Mouse (Mus musculus) midbrain, embryonic 12.5 days (tissue): ENCODE measurements around the gene Gm8126. TPM values are rescaled to one million over a fixed set of nuclear protein-coding genes. Genes with fewer than 3 reads are reported as not detected.
"Not testable (repeated sequence)": the region's sequence is repeated elsewhere in the genome, so short reads cannot be mapped to it uniquely, and the experiment has no call there.

Experiments
- ATAC-seq: fragments of 200-750 bp; cut with Nextera tagmentation; 2 replicates; pipeline ENCODE4 v1.8.0; 2017; ENCODE audit warnings: low read depth, moderate TSS enrichment, moderate library complexity; ENCODE audit not compliant: low FRiP score
- H3K27ac ChIP-seq: fragments of 300-500 bp; sonication (generic); replicated peaks from 2 replicates; pipeline ENCODE4 v1.5.1; 2016; ENCODE audit warnings: mild to moderate bottlenecking
- H3K27me3 ChIP-seq: fragments of 300-500 bp; sonication (generic); 2 replicates; pipeline ENCODE4 v1.6.1; 2016; ENCODE audit warnings: mild to moderate bottlenecking
- H3K36me3 ChIP-seq: fragments of 300-500 bp; sonication (generic); 2 replicates; pipeline ENCODE4 v1.6.1; 2016
- H3K4me1 ChIP-seq: fragments of 300-500 bp; sonication (generic); 2 replicates; pipeline ENCODE4 v1.6.1; 2016
- H3K4me2 ChIP-seq: fragments of 300-500 bp; sonication (generic); replicated peaks from 2 replicates; pipeline ENCODE4 v1.6.1; 2016; ENCODE audit warnings: mild to moderate bottlenecking, moderate library complexity
- H3K4me3 ChIP-seq: fragments of 300-500 bp; sonication (generic); 2 replicates; pipeline ENCODE4 v1.5.1; 2016; ENCODE audit warnings: mild to moderate bottlenecking
- H3K9ac ChIP-seq: fragments of 300-500 bp; sonication (generic); replicated peaks from 2 replicates; pipeline ENCODE4 v1.6.1; 2016; ENCODE audit warnings: mild to moderate bottlenecking, moderate library complexity
- H3K9me3 ChIP-seq: fragments of 300-500 bp; sonication (generic); 2 replicates; pipeline ENCODE4 v1.6.1; 2016; ENCODE audit warnings: mild to moderate bottlenecking
- WGBS: fragments of 180-500 bp; shearing (Covaris S2); methylation state at CpG from one replicate; pipeline ENCODE4 v1.1.7; 2016; 5-methylcytosine and 5-hydroxymethylcytosine counted together
- polyA plus RNA-seq: library from polyadenylated mRNA; unstranded; fragments of >200 nt; fragmentation: Nextera tagmentation; extraction: Ambion mirVana; gene quantifications from 2 replicates; pipeline ENCODE4 v1.2.1, GENCODE M21; 2016

Gene Gm8126
- not detected in 2 replicates for polyA plus RNA-seq

- H3K9ac ChIP-seq, H3K27me3 ChIP-seq, H3K4me2 ChIP-seq, H3K4me3 ChIP-seq, H3K4me1 ChIP-seq, H3K9me3 ChIP-seq, H3K36me3 ChIP-seq, ATAC-seq, H3K27ac ChIP-seq: not testable (repeated sequence)
- WGBS, result 98% methylated on average over 3 of the region's 4 CpGs
Observed at GRCm38 (mm10) chr14:43258349-43258748, at the start of gene Gm8126. Gm8126 (plus strand) TSS chr14:43258649.

DNA sequence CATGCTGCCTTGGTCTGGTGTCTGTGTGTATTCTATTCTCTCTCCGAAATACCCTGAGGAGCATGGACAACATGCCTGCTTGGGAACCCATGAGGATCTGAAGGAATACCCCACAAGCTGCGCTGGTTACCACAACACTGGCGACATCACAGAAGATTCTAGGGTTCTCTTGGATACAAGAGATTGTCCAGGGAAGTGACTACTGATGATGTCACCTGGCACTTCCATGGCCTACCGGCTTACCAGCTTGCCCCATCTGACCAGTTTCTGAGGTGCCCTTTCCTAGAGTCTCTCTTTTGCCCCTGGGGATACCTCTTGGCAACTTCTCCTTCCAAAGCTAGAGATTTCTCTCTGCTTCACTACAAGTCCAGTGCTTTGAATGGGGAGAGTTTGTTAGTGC, 23.2 kb upstream of the Gm8126 start, which contains the start of gene Gm8122:
TSS of gene Gm8122 (minus strand) at position 101 of the 400 bp plus-strand sequence.
- H3K27ac ChIP-seq, H3K4me3 ChIP-seq, H3K4me2 ChIP-seq, H3K27me3 ChIP-seq, H3K9ac ChIP-seq, H3K36me3 ChIP-seq, ATAC-seq, H3K4me1 ChIP-seq, H3K9me3 ChIP-seq: not testable (repeated sequence)
- 91% methylated on average over 4 of the region's 4 CpGs for WGBS

DNA sequence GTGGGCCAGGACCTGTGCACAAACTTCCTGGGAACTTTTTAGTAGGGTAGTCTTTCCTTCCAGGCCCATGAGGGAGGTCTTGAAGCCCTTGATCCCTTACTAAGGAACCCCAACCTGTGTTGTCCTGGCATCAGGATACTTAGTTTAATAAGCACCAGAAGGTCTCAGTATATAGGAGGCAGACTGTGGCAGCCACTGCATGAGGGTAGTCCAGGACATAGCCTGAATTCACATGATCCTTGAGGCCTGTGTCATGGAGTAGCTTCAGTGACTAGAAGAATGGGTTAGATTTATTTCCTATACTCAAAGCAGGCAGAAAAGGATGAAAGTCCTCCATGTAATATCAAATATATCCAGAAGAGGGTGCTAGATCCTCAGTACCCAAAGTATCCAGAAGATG, 20.7 kb upstream of the Gm8126 start:
- ATAC-seq, H3K4me2 ChIP-seq: not testable (repeated sequence)

DNA sequence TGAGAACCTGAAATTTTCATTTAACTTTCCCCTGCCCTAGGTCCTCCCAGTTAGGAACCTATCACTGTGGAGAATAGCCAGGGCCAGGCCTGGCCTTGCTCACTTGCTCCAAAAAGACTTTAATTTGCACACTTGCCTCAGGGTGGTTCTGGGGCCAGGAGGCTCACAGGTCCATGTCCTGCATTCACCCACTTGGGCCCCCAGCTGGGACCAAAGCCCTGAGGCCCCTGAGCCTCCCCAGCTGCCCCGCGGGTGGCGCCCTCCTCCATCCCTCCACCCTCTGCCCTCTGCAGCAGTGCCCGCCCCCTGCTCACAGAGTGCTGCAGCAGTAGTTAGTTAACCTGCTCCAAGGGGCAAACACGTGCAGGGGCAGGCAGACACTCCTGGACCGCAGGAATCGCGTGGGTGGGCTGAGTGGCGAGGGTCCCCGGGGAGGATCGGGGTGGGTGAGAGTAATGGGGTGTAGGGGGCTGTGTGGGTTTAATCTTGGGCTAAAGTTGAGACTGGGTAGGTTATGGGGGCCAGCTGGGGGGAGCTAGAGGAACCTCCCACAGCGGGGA, 8.8 kb upstream of the Gm8126 start:
- H3K9me3 ChIP-seq, ATAC-seq, H3K4me2 ChIP-seq, H3K27ac ChIP-seq, H3K27me3 ChIP-seq, H3K4me3 ChIP-seq, H3K4me1 ChIP-seq, H3K9ac ChIP-seq, H3K36me3 ChIP-seq: not testable (repeated sequence)
- 23% methylated on average over 10 of the region's 12 CpGs for WGBS

More for the DNA sequence above, 20.7 kb upstream of the Gm8126 start:
- H3K9ac ChIP-seq, H3K27me3 ChIP-seq, H3K36me3 ChIP-seq, H3K4me1 ChIP-seq, H3K27ac ChIP-seq, H3K4me3 ChIP-seq, H3K9me3 ChIP-seq: not testable (repeated sequence)

GRCm38 (mm10) chr14:43250549-43251253, 7.7 kb upstream of the Gm8126 start:
- not testable (repeated sequence) for H3K4me1 ChIP-seq, H3K4me3 ChIP-seq, H3K27me3 ChIP-seq, H3K9ac ChIP-seq, H3K4me2 ChIP-seq, H3K36me3 ChIP-seq, H3K9me3 ChIP-seq, ATAC-seq, H3K27ac ChIP-seq
- 38% methylated on average over 5 of the region's 6 CpGs for WGBS

- H3K27me3 ChIP-seq, H3K27ac ChIP-seq, H3K4me3 ChIP-seq, H3K4me2 ChIP-seq, H3K9ac ChIP-seq, ATAC-seq, H3K4me1 ChIP-seq, H3K36me3 ChIP-seq, H3K9me3 ChIP-seq: not testable (repeated sequence)
- 81% methylated on average over 1 of the region's 1 CpGs for WGBS
Observed at GRCm38 (mm10) chr14:43256511-43256910, 1.9 kb upstream of the Gm8126 start.

DNA sequence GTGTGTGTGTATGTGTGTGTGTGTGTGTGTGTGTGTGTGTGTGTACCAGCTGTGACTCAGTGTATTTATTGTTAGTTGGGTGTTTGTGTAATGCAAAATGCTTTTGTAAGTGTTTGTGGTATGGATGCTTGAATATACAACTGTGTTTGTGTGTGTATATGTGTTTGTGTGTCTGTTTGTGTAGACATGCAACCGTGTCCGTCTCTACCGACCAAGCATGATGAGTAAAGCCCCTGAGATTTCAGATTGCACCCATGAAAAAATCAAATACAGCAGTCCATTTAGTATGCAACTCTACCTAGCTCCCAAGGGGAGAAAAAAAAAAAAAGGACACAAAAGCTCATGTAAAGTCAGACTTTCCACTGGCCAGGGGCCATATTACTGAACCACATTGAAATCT, 5.0 kb downstream of the Gm8126 start:
- WGBS, result 88% methylated on average over 3 of the region's 3 CpGs
- H3K9ac ChIP-seq, H3K4me1 ChIP-seq, H3K27me3 ChIP-seq, ATAC-seq, H3K9me3 ChIP-seq, H3K36me3 ChIP-seq, H3K27ac ChIP-seq, H3K4me3 ChIP-seq, H3K4me2 ChIP-seq: not testable (repeated sequence)

DNA sequence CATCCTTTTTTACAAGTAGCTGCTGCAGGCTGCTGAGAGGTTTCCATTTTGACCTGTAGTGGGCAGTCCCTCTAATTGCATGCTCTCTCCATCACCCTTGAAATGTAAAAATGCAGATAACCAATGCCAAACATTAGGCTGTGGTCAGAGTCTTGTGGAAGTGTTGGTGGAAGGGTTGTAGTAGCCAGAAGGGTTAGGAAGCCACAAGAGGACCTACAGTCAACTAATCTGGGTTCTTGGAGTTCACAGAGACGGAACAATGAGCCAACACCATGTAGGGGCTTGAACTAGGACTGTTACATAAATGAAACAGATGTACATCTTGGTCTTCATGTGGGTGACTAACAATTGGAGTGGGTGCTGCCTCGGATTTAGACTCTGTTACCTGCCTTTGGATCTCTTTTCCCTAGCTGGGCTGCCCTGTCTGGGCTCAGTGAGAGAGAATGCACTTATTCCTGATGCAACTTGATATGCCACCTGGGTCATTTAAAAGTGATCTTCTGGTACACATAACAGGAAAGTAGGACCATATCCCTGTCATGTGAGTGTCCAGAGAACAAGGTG, 10.2 kb downstream of the Gm8126 start:
- H3K4me2 ChIP-seq, H3K4me1 ChIP-seq, H3K4me3 ChIP-seq, H3K27me3 ChIP-seq, ATAC-seq, H3K9ac ChIP-seq, H3K9me3 ChIP-seq, H3K27ac ChIP-seq, H3K36me3 ChIP-seq: not testable (repeated sequence)
- WGBS, result 49% methylated on average over 2 of the region's 2 CpGs

DNA sequence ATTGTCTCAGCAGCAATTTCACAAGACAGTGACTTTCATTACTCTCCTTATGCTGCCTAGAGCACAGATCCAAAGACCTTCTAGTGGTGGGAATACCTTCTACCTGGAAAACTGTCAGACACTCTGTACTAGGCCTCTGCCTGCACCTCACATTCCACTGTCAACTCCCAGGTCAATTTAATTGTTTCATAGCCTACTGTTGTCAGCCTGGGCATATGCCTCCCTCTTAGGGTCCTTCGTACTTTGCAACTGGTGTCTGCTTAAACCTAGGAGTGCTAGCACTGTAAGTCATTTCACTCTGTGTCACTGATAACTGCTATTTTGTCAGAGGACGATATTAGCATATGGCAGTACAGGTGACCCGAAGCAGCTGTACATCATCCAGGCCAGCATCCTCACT, 10.8 kb downstream of the Gm8126 start:
- H3K9me3 ChIP-seq, ATAC-seq, H3K4me2 ChIP-seq, H3K27me3 ChIP-seq, H3K4me3 ChIP-seq, H3K27ac ChIP-seq, H3K36me3 ChIP-seq, H3K4me1 ChIP-seq, H3K9ac ChIP-seq: not testable (repeated sequence)
- WGBS, result 90% methylated on average over 3 of the region's 3 CpGs

DNA sequence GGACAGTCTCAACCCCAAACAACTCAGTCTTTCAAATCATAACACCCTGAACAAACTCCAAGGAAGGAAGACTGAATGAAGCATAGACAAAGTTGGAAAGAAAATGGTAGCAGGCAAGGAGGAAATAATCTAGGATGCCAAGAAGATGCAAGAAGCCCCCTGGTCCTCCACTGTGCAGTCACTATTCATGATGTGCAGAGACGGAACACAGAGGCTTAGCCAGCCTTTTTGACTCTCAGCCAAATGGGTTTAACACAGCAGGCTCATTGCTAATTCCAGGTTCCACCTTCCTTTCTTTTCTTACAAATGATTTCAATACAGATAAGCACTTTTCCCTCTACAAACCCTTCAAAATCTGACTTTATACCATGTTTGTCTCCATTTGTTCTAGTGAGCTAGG, 14.7 kb downstream of the Gm8126 start:
- not testable (repeated sequence) for H3K27ac ChIP-seq, ATAC-seq, H3K9ac ChIP-seq, H3K4me2 ChIP-seq, H3K9me3 ChIP-seq, H3K36me3 ChIP-seq, H3K27me3 ChIP-seq, H3K4me1 ChIP-seq, H3K4me3 ChIP-seq
- WGBS, result 57% methylated on average over 1 of the region's 1 CpGs

GRCm38 (mm10) chr14:43274986-43275511, 16.6 kb downstream of the Gm8126 start, which contains the start of gene Gm9732:
Gm9732 (plus strand) TSS chr14:43275036.
- not testable (repeated sequence) for H3K27ac ChIP-seq, H3K9me3 ChIP-seq, ATAC-seq, H3K4me3 ChIP-seq, H3K9ac ChIP-seq, H3K36me3 ChIP-seq, H3K4me2 ChIP-seq, H3K27me3 ChIP-seq, H3K4me1 ChIP-seq
- WGBS, result 85% methylated on average over 8 of the region's 8 CpGs

DNA sequence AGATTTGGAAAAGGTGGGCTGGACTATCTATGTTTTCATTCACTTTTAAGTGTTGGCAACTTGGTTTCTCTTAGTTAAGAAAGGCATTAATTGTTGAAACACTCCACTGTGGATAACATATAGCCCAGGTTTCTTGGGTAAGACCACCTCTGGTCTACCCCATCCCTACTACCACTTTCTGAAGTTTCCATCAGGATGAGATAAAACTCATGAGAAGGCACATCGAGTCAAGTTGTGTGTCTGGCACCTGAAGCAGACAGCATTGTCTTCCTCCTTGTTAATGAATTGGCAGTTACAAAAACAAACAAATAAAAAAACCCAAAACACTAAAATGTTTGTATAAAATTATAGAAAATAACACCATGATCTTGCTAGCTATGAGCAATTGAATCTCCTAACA, 17.3 kb downstream of the Gm8126 start:
- not testable (repeated sequence) for H3K4me3 ChIP-seq, H3K27me3 ChIP-seq, H3K9ac ChIP-seq, H3K4me2 ChIP-seq, H3K36me3 ChIP-seq, H3K9me3 ChIP-seq, H3K27ac ChIP-seq, ATAC-seq, H3K4me1 ChIP-seq
- WGBS, result 90% methylated on average over 1 of the region's 1 CpGs
